In genomic region chr1:172631721-172632120, GRCm38 (mm10) we compare ENCODE assay signal across 9 mouse cellular contexts. TPM values are rescaled to one million over a fixed set of nuclear protein-coding genes. Genes with fewer than 3 reads are reported as not detected.
DNase-seq lines count a peak whose midpoint lies in the region; ATAC-seq lines count a peak whose summit lies in the region.
"Had no signal": no experiment of that assay in that cellular context is flagged by ENCODE, and none has a peak within 500 bp of the region (broad histone marks: within the 10 kb centered on the region; RNA-seq: fewer than 3 reads in every experiment).

No protein-coding gene starts in this region.

- H3K9ac ChIP-seq in hindbrain, embryonic 14.5 days: no peak overlapping the region
- H3K9ac ChIP-seq in midbrain, embryonic 11.5 days (ENCODE audit: low read length): no peak overlapping the region
- no peak overlapping the region for H3K9ac ChIP-seq in midbrain, embryonic 15.5 days

- WGBS in hindbrain, embryonic 14.5 days: 83% methylated on average over 5 of the region's 5 CpGs
- WGBS in hindbrain, embryonic 10.5 days: 89% methylated on average over 5 of the region's 5 CpGs
- WGBS in midbrain, embryonic 11.5 days: 86% methylated on average over 5 of the region's 5 CpGs
- WGBS in midbrain, embryonic 15.5 days: 87% methylated on average over 5 of the region's 5 CpGs

- no peak overlapping the region for H3K27ac ChIP-seq in hindbrain, embryonic 14.5 days
- no peak overlapping the region for H3K27ac ChIP-seq in hindbrain, embryonic 10.5 days
- H3K27ac ChIP-seq in midbrain, embryonic 11.5 days (ENCODE audit: low read depth, low read length): no peak overlapping the region
- no peak overlapping the region for H3K27ac ChIP-seq in midbrain, embryonic 15.5 days

- DNase-seq in cerebellum, adult 8-10 months: peak; percentile 11
- DNase-seq in cerebellum, adult 11 months: no peak
- DNase-seq in hindbrain, embryonic 14.5 days (ENCODE audit: low spot score): no peak
- DNase-seq in hindbrain, embryonic 10.5 days (ENCODE audit: low spot score): no peak
- peak; percentile 78 for DNase-seq in midbrain, embryonic 11.5 days (ENCODE audit: low spot score, missing footprints)
- no peak for DNase-seq in frontal cortex, postnatal 10 days (ENCODE audit: low spot score in 2 of 2)
- no peak for DNase-seq in testis, postnatal 14 days (ENCODE audit: low spot score)

- ATAC-seq in hindbrain, embryonic 14.5 days (ENCODE audit: low FRiP score): no peak
- ATAC-seq in midbrain, embryonic 11.5 days (ENCODE audit: low FRiP score): no peak
- ATAC-seq in midbrain, embryonic 15.5 days (replicated peaks): no peak

- no peaks in the 10 kb centered on the region for H3K36me3 ChIP-seq in hindbrain, embryonic 14.5 days (replicated peaks; ENCODE audit: control insufficient read depth, insufficient read depth)
- H3K36me3 ChIP-seq in hindbrain, embryonic 10.5 days: no peaks in the 10 kb centered on the region
- no peaks in the 10 kb centered on the region for H3K36me3 ChIP-seq in midbrain, embryonic 11.5 days (ENCODE audit: control insufficient read depth, insufficient read depth, low read length)
- no peaks in the 10 kb centered on the region for H3K36me3 ChIP-seq in midbrain, embryonic 15.5 days (replicated peaks)

- peak overlapping the region; percentile 81; the same call in 1 of the 2 replicates for H3K4me2 ChIP-seq in hindbrain, embryonic 14.5 days (replicated peaks)
- no peak overlapping the region for H3K4me2 ChIP-seq in midbrain, embryonic 11.5 days
- H3K4me2 ChIP-seq in midbrain, embryonic 15.5 days: no peak overlapping the region

- no peaks in the 10 kb centered on the region for H3K27me3 ChIP-seq in hindbrain, embryonic 14.5 days (ENCODE audit: control insufficient read depth, insufficient read depth, low read length)
- H3K27me3 ChIP-seq in hindbrain, embryonic 10.5 days (ENCODE audit: insufficient read depth, poor library complexity, severe bottlenecking): no peaks in the 10 kb centered on the region
- H3K27me3 ChIP-seq in midbrain, embryonic 11.5 days (ENCODE audit: control insufficient read depth, insufficient read depth, low read length): no peaks in the 10 kb centered on the region
- H3K27me3 ChIP-seq in midbrain, embryonic 15.5 days (replicated peaks): no peaks in the 10 kb centered on the region

- no peak overlapping the region for H3K4me3 ChIP-seq in hindbrain, embryonic 14.5 days (replicated peaks; ENCODE audit: low read length)
- no peak overlapping the region for H3K4me3 ChIP-seq in hindbrain, embryonic 10.5 days
- H3K4me3 ChIP-seq in midbrain, embryonic 11.5 days (ENCODE audit: low read depth, low read length): no peak overlapping the region
- no peak overlapping the region for H3K4me3 ChIP-seq in midbrain, embryonic 15.5 days

- H3K4me1 ChIP-seq in hindbrain, embryonic 14.5 days (replicated peaks; ENCODE audit: control insufficient read depth, insufficient read depth, low read length): no peaks in the 10 kb centered on the region
- H3K4me1 ChIP-seq in hindbrain, embryonic 10.5 days (replicated peaks): peaks cover 15% of the 10 kb centered on the region; the same call in 1 of the 2 replicates
- no peaks in the 10 kb centered on the region for H3K4me1 ChIP-seq in midbrain, embryonic 11.5 days (ENCODE audit: control insufficient read depth, insufficient read depth, low read length)
- peaks cover 6% of the 10 kb centered on the region for H3K4me1 ChIP-seq in midbrain, embryonic 15.5 days

- no peaks in the 10 kb centered on the region for H3K9me3 ChIP-seq in hindbrain, embryonic 14.5 days (ENCODE audit: control insufficient read depth, low read length)
- H3K9me3 ChIP-seq in hindbrain, embryonic 10.5 days: no peaks in the 10 kb centered on the region
- no peaks in the 10 kb centered on the region for H3K9me3 ChIP-seq in midbrain, embryonic 11.5 days (ENCODE audit: control insufficient read depth, low read length)
- H3K9me3 ChIP-seq in midbrain, embryonic 15.5 days: no peaks in the 10 kb centered on the region

RNA-seq across cellular contexts. Expression of gene Dusp23, which starts 1.0 kb away (rescaled TPM):
- polyA plus RNA-seq in hindbrain, embryonic 14.5 days (2014; fragmentation: Nextera tagmentation; extraction: Ambion mirVana): 9.5 and 12.7 TPM in 2 replicates
- 8.4 and 10.2 TPM in 2 replicates for polyA plus RNA-seq in hindbrain, embryonic 10.5 days (2016; fragmentation: Nextera tagmentation; extraction: Ambion mirVana)
- polyA plus RNA-seq in midbrain, embryonic 11.5 days (2014; fragmentation: Nextera tagmentation; extraction: Ambion mirVana): 6.5 and 7.4 TPM in 2 replicates
- 6.4 and 6.8 TPM in 2 replicates for polyA plus RNA-seq in midbrain, embryonic 15.5 days (2015; fragmentation: Nextera tagmentation; extraction: Ambion mirVana)

RNA-seq across cellular contexts. Expression of gene Fcrl6, which starts 29.4 kb away (rescaled TPM):
- polyA plus RNA-seq in hindbrain, embryonic 14.5 days (2014; fragmentation: Nextera tagmentation; extraction: Ambion mirVana): 0.10 and 0.19 TPM in 2 replicates
- polyA plus RNA-seq in hindbrain, embryonic 10.5 days (2016; fragmentation: Nextera tagmentation; extraction: Ambion mirVana): 0.21 TPM in 1 of 2 replicates, not detected in the other
- polyA plus RNA-seq in midbrain, embryonic 11.5 days (2014; fragmentation: Nextera tagmentation; extraction: Ambion mirVana): 0.12 and 0.20 TPM in 2 replicates
- polyA plus RNA-seq in midbrain, embryonic 15.5 days (2015; fragmentation: Nextera tagmentation; extraction: Ambion mirVana): 0.17 and 0.19 TPM in 2 replicates
- polyA plus RNA-seq: adrenal gland, adult 2 months had no signal

RNA-seq across cellular contexts. Expression of gene Slamf8, which starts 41.4 kb away (rescaled TPM):
- polyA plus RNA-seq in hindbrain, embryonic 14.5 days (2014; fragmentation: Nextera tagmentation; extraction: Ambion mirVana): not detected in 2 replicates
- polyA plus RNA-seq in hindbrain, embryonic 10.5 days (2016; fragmentation: Nextera tagmentation; extraction: Ambion mirVana): 0.12 TPM in 1 of 2 replicates, not detected in the other
- polyA plus RNA-seq in midbrain, embryonic 11.5 days (2014; fragmentation: Nextera tagmentation; extraction: Ambion mirVana): not detected in 2 replicates
- not detected in 2 replicates for polyA plus RNA-seq in midbrain, embryonic 15.5 days (2015; fragmentation: Nextera tagmentation; extraction: Ambion mirVana)

Comparison
In these comparisons a context has a peak if more than half of its experiments do, and no peak if none do; other contexts are left out.
1. DNase-seq: peak in cerebellum, adult 8-10 months (single experiment) and midbrain, embryonic 11.5 days (single experiment); none in cerebellum, adult 11 months (single experiment), hindbrain, embryonic 14.5 days (single experiment), hindbrain, embryonic 10.5 days (single experiment), frontal cortex, postnatal 10 days (0 of 2) and testis, postnatal 14 days (single experiment).